Mouse (Mus musculus): Measurements from ENCODE around the gene Mboat7.
A peak's percentile ranks its signal among the peaks of the same experiment; 100 is the strongest.
"Not testable (repeated sequence)": the region's sequence is repeated elsewhere in the genome, so short reads cannot be mapped to it uniquely, and the experiment has no call there.

Gene Mboat7

DNA sequence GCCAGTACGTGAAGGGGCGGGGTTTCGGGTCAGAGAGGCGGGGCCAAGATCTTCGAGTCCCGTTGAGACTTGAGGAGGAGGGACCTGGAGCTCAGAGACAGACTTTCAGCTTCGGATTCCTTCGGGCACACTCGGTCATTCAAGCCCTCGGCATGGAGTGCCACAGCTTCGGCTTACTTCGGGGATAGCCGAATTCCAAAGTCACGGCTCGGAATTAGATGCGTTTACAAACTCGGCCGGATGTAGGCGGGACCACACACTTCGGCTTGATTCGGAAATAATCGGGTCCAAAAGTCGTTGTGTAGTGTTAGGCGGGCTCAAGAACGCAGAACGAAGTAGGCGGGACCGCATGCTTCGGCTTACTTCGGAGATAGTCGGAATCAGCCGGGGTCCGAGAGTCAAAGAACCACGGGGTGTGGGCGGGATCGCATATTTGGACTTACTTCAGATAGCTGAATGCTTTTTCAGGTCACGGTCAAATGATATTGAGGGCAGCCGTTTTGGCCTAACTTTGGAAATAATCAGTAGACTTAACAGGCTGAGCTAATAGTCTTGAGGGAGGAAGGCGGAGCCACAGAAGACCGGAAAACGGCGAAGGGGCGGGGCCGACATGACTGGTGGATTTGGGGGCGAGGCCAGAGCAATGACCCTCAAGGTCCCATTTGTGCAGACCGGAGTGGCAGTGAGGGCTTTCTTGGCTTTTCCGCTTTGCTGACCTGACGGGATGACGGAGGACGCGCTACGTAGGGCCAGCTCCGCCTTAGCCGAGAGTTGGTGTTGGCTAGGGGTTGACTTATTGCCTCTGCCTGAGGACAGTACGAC lies at the start of gene Mboat7:
Mboat7 (minus strand) TSS at position 537 of the 822 bp plus-strand sequence.
- peak; percentile 97 to 99 for DNase-seq (ENCODE audit: low spot score in 2 of 2)

DNA sequence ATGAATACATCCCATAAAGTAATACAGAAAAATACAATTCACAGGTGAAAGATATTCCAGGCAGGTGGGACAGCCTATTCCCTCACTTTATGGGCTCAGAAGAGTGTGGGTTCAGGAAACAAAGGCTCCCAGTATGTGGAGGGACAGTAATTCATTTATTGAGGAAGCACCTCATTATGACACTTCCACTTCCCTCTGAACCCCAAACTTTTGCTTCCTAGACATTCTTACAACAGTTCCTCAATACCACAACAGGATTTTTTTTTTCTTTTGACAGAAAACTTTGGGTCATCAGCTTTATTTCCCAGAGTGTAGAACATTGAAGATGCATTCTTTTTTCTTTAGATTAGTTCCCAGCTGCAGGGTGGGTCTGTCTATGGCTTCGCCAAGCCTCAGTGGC lies 39.4 kb upstream of the Mboat7 start:
- DNase-seq (ENCODE audit: low spot score in 2 of 2), result not testable (repeated sequence)

DNA sequence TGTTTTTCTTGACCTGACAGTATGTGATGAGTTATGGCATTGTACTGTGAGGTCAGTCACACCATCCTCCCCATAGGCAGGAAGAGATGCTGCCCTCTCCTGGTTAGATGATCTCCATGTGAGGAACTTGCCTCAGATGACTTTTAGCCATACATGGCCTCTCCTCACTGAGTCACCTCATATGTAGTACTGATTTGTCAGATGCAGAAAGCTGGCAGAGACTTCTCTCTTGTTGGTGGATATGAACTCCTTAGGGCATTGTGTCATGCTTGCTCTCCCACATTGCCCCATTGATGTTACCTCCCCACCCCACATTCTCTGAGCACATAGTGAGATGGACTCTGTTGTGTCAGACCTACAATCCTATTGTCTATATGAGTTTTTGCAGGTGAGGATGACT lies 32.1 kb upstream of the Mboat7 start:
- DNase-seq (ENCODE audit: low spot score in 2 of 2), result not testable (repeated sequence)

DNA sequence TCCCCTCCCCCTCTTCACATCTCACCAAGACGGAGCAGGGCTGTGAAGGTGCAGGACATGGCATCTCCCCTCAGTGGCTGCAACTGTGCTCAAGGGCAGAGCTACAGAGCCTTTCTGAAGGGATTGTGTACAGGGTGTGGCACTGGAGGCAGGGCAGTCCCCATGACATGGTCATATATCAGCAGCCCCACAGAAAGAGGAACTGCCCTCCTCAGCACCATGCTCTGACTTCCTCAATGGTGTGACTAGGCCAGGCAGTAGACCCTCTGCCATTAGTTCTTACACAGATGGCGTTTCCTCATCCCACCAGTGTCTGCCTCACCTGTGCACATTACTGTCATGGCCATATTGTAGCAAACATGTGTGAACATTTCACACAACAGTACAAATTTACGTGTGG lies 26.9 kb upstream of the Mboat7 start, which contains the start of gene Pirb:
Pirb (minus strand) TSS at position 124 of the 400 bp plus-strand sequence.
- DNase-seq (ENCODE audit: low spot score in 2 of 2), result not testable (repeated sequence)

DNA sequence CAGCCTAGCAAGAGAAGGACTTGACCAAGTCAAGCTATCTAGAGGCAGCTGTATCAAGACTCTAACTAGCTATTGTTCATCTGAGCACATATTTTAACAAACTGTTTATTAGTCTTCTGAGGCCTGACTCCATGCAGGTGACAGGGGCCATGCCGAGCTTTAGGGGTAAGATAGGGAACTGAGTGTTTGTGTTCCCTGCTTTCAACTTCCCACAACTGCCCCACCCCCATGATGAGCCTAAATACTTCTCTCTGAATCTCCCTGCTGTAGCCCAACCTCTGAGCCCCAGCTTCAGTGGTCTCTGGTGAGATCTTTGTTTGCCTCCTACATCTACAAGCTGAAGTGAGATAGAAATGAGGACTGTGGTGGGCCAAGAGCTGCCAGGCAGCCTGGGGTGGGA lies 21.9 kb upstream of the Mboat7 start:
- peak in 1 of 2 experiments; percentile 4 for DNase-seq (ENCODE audit: low spot score in 2 of 2)

DNA sequence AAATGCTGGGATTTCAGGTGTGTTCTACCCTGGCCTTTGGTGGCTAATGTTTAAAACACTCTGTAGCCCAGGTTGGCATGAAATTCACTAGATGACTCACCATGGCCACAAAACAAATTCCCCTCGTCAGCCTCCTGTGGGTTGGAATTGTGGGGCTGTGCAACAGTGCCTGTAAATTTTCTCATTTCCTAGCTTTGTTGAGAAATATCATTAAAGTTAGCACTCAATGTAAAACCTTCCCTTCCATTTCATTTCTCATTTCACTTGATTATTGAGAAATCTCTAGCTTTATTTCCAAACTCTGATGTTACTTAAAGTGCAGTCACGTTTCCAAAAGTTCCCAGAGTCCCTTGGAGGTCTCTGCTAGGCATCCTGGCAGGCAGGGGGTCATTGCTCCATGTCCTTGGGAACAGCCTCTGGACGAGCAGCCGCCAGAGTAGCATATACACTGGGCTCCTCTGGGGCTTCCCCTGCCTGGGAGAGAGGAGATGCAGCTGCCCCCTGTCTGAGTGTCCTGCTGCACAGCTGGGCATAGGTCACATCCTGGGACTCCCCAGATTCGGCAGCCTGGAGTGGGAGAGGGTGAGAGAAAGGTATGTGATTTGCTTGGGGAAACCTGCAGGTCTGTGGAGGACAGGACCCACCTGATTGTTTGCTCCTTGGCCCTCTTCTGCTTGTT lies 19.1 kb upstream of the Mboat7 start:
- DNase-seq (ENCODE audit: low spot score in 2 of 2), result no peak

DNA sequence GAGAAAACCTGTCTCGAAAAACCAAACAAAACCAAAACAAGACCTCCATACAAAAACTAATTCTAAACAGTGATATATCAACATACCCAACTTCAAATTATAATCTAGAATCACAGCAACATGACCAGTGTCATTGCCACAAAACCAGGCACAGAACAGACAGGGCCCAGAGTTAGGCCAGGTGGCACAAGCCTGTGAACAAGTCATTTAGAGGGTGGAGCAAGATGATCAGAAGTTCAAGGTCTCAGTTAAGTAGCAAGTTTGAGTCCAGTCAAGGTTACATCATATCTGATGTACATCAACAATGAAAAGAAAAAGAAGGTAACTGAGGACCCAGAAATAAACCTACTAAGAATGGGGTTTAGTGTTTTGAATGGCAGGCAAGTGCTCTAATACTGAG lies 15.7 kb upstream of the Mboat7 start:
- no peak for DNase-seq (ENCODE audit: low spot score in 2 of 2)

DNA sequence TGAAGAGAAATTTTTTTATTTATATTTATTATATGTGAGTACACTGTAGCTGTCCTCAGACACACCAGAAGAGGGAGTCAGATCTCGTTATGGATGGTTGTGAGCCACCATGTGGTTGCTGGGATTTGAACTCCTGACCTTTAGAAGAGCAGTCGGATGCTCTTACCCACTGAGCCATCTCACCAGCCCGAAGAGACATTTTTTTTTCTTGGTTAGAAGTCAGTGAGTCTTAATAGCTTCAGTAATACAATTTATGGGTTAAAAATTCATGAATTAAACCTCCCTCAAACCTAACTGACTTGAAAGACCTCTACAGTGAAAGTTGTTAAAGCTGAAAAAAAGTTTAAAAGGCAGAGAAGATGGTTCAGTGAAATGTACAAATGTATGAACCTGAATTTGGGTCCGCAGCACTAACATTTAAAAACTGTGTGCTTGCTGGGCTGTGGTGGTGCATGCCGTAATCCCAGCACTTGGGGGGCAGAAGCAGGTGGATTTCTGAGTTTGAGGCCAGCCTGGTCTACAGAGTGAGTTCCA lies 15.2 kb upstream of the Mboat7 start:
- DNase-seq (ENCODE audit: low spot score in 2 of 2), result not testable (repeated sequence)

DNA sequence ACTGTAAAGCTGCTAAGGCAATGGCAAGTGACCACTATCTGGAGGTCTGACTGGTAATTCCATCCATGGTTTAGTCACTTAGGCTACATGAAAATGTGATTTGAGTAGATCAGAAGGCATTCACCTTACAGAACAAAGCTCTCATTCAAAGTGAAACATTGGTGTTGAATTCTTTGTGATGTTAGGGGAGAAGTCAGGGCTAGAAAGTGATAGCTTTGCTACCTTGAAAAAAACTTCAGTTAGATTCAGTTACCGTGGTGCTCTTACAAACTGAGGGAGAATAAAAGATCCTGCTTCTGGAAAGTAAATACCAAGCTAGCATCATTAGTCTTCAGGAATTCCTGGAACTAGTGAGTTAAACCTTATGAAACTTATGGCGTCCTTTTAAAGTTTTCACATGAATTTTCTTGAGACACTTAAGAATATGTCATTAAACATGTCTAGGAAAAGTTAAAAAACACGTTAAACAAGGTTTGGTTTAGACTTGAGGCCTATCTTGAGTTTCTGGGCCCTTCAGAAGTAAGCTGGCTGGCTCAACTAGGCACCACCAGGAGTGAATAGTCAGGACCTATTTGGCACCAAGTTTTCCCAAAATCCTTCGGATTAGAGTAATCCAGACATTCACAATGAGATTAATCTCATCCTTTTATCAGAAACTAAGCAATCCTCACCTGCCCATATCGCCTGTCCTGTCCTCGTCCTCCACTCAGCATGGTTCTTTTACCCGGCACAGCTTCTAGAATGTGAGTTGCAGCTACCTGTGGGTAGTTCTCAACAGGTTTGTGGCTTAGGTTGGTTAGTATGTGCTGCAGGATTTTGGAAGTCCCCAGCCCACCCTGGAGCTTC lies 14.5 kb upstream of the Mboat7 start:
- no peak for DNase-seq (ENCODE audit: low spot score in 2 of 2)

DNA sequence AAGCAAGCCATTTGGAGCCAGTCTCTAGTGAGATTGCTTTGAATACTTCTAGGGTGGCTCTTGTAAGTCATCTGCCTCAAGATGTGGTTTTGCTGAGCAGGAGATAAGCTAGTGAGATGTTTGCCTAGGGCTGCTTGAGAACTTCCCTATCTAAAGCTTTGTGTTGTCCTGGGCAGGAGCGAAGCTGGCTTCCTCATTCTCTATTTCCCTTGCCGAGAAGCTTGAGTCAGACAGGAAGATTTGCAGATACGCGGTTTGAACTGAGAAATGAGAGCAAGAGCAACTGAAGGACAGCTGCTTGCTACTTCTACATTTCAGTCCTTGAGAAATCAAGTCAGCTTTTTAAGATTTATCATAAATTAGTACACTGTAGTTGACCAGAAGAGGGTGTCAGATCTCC lies 13.7 kb upstream of the Mboat7 start:
- DNase-seq (ENCODE audit: low spot score in 2 of 2), result no peak

DNA sequence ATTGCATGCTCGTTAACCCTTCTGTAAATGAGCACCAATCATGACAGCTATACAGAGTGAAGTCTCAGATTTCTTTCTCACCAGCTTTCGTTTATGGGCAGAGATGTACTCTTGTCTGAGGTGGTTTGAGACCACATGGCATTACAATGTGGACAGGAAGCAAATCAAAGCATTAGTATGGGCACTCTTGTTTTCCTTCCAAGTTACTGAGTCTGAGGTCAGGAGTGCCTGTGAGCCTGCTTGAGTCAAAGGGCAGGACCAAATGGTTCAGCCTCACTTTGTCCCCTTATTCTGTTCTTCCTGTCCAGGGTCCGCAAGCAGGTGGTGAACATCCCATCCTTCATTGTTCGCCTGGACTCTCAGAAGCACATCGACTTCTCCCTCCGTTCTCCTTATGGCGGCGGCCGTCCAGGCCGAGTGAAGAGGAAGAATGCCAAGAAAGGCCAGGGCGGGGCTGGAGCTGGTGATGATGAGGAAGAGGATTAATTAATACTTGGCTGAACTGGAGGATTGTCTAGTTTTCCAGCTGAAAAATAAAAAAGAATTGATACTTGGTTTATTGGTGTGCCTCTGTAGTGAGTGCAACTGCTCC lies 13.1 kb upstream of the Mboat7 start:
- no peak for DNase-seq (ENCODE audit: low spot score in 2 of 2)

DNA sequence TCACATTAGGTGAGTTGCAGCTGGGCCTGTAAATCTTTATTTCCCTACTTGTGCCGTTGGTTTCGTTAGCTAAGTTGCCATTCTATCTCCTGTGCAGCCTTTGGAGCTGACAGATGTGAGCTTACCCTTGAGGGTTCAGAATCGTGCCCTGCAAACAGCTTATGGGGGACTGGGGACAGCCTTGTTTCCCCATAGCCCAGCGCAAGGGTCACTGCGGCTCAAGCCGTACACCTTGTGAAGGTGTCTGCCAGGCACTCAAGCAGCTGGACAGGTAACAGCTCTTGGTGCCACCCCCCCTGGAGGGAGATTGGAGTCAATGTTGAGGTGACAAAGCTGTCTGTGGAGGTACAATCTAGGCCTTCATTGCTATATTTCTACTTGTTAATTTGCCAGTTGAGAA lies 12.6 kb upstream of the Mboat7 start:
- DNase-seq (ENCODE audit: low spot score in 2 of 2), result no peak

DNA sequence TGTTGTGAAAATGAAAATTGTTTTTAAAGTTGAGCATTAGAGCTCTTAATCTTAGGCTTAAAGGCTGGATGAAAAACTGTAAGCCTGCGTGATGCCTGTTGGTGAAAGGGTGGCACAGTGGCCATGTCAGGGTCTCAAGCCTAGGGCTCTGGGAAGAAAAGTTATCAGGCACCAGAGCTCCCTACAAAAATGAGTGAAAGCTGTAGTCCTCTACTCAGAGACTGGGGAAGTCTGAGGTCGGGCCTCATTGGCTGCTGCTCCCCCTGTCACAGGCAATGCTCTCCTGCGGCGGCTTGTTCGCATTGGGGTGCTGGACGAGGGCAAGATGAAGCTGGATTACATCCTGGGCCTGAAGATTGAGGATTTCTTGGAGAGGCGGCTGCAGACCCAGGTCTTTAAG lies 12.1 kb upstream of the Mboat7 start:
- DNase-seq (ENCODE audit: low spot score in 2 of 2), result not testable (repeated sequence)

DNA sequence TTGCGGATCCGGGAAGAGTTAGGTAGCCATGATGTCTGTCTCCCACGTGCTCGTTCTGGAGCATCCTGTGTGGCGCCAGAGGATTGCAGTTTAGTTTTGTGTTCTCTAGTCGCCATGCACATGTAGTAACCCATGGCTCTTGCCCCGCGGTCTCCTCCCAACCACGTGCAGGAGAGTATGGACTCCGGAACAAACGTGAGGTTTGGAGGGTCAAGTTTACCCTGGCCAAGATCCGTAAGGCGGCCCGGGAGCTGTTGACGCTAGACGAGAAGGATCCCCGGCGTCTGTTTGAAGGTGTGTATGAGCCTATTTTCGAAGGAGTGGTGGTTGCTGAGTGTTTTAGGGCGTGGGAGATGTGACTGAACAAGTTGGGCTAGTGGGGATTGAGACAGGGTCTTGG lies 11.2 kb upstream of the Mboat7 start:
- no peak for DNase-seq (ENCODE audit: low spot score in 2 of 2)

DNA sequence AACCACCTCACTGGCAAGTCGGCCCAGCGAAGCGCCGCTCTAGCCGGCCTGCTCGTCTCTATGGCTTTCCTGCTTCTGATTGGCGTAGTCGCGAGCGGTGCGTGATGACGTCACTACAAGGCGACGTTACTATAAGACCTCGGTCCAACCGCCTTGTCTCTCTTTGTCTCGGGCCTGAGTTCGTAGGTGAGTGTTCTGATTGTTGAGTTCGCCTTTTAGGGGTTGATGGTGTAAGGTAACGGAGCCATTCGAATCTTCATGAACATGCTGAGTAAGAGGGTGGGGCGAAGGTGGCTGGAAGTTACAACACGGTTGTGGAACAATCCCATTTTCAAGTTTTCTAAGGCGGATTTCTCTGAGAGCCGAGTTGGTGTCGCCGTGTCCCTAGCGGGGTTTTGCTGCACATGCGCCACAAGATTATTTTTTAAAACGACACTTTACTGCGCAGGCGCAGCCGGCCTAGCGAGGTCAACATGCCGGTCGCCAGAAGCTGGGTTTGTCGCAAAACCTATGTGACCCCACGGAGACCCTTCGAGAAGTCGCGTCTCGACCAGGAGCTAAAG lies 10.6 kb upstream of the Mboat7 start, which contains the start of gene Rps9:
Rps9 (plus strand) TSS at position 115 of the 563 bp plus-strand sequence.
- DNase-seq (ENCODE audit: low spot score in 2 of 2), result peak; percentile 96 to 97

DNA sequence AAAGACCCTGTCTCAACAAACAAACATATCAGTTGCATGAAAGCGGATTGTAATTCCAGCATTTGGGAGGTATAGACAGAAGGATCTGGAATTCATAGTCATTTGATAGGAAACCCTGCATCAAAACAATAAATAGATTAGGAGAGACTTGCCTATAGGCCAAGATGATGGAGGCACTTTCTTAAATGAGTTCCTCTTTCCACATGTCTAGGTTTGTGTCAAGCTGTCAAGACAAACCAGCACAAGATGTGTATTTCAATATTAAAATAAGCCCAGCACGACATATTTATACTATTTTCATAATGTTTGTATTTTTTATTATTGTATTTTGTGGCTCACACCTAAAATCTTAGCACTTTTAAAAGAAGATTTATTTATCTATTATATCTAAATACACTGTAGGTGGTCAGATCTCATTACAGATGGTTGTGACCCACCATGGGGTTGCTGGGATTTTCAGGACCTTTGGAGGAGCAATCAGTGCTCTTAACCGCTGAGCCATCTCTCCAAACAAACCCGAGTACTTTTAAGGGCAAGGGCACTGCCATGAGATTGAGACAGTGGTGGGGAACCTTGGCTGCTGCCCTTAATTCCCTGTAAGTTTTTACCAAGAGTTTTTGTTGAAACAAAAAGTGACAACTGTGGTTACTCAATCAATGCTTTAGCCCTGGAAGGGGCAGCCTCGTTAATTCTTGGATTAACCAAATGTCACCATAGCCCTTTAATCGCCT lies 10.0 kb upstream of the Mboat7 start:
- no peak for DNase-seq (ENCODE audit: low spot score in 2 of 2)

DNA sequence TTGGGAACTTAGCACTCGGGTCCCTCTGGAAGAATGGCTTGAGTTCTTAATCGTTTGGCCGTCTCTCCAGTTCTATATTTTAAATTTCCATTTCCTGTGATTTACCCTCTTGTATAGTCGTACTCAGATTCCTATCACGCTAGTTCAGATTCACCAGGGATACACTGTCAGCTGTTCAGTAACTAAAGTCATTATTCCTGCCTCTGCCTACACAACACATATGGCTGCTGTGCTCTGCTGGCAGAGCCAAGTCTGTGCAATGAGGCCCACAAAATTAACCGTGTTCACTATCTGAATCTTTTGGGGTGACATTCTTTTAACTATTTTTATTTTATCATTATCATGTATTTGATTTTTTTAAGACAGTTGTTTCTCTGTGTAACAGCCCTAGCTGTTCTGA lies 5.1 kb upstream of the Mboat7 start:
- no peak for DNase-seq (ENCODE audit: low spot score in 2 of 2)

DNA sequence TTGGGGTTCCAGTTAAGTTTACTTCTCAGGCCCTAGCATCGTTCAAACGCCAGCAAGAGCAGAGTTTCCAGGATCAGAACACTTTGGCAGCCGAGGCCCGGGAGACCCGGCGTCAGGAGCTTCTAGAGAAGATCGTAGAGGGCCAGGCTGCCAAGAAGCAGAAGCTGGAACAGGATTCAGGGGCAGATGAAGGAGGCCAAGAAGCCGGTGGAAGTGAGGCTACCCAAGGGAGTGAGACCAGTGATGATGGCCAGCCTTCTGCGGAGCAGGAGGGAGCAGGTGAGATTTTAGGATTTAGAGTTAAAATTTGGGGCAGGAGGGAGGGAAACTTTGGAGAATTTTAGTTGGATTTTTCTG lies 1.6 kb upstream of the Mboat7 start:
- not testable (repeated sequence) for DNase-seq (ENCODE audit: low spot score in 2 of 2)

DNA sequence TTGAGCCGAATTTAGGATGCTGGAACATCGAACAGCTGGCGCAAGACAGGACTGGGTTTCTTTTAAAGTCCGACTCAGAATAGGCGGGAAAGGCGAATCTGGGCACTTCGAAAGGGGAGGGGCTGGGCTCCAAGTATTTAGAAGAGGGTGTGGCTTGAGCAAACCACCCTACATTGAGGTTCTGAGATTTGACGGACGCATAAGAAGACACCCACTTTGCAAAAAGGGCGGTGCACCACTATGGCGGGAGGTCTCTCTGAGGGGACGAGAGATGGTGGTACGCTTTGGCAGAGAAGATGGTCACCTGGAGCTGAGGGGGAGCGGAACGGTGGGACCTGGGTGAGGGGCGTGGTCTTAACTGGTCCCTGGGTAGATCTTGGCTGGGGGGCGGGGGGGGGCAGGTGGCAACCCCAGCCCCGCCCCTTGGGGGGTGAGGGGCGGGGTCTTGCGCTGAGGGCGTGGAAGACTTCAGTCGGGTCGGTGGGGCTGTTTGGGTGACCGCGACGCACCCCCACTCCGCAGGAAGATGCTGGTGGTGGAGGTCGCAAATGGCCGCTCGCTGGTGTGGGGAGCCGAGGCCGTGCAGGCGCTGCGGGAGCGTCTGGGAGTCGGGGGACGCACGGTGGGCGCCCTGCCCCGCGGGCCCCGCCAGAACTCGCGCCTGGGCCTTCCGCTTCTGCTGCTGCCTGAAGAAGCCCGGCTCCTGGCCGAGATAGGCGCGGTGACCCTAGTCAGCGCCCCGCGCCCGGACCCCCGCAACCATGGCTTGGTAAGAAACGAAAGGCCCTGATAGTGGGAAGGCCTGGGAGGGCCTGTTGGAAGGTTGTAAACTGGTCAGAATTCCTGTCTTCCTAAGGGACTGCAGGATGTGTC lies 989 bp upstream of the Mboat7 start:
- peak in 1 of 2 experiments; percentile 35 for DNase-seq (ENCODE audit: low spot score in 2 of 2)

DNA sequence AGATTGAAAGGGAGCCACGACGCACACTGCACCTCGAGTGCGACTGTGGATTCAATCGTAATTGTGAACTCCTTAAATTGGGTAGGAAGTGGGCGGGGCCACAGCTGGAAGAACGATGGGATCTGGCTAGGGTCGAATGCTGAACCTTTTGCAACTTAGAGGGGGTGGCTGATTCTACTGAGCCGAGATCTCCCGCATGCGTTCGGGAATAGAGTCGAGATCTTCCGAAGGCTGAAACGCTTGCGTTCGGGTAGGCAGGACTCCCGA lies 419 bp upstream of the Mboat7 start:
- no peak for DNase-seq (ENCODE audit: low spot score in 2 of 2)
